Mouse (Mus musculus) liver, adult 2 months (tissue): ENCODE measurements around the gene Atrnl1. TPM values are rescaled to one million over a fixed set of nuclear protein-coding genes. Genes with fewer than 3 reads are reported as not detected.

Experiments
- DNase-seq: peaks from one replicate; pipeline ENCODE4 v3.0.0-alpha.2; 2011; ENCODE audit warnings: low read depth, low spot score; ENCODE audit errors: extremely low read depth
- H3K27ac ChIP-seq: fragments of 200-500 bp; replicated peaks from 2 replicates; pipeline ENCODE4 v1.5.1; 2012; ENCODE audit warnings: low read depth, mild to moderate bottlenecking, control low read depth, inconsistent platforms, low read length; ENCODE audit not compliant: insufficient read depth
- H3K27me3 ChIP-seq: fragments of 200-500 bp; 2 replicates; pipeline ENCODE4 v1.6.1; 2012; ENCODE audit warnings: mild to moderate bottlenecking, moderate library complexity, low read length, inconsistent platforms; ENCODE audit not compliant: control insufficient read depth, insufficient read depth
- H3K36me3 ChIP-seq: fragments of 200-500 bp; 2 replicates; pipeline ENCODE4 v1.6.1; 2012; ENCODE audit warnings: low read length, inconsistent platforms; ENCODE audit not compliant: control insufficient read depth, insufficient read depth
- H3K4me1 ChIP-seq: fragments of 200-500 bp; 2 replicates; pipeline ENCODE4 v1.6.1; 2011; ENCODE audit warnings: low read length; ENCODE audit not compliant: control insufficient read depth, insufficient read depth
- H3K4me3 ChIP-seq: fragments of 200-500 bp; 2 replicates; pipeline ENCODE4 v1.5.1; 2011; ENCODE audit warnings: low read depth, mild to moderate bottlenecking, control low read depth, low read length, moderate library complexity; ENCODE audit not compliant: insufficient read depth
- H3K79me2 ChIP-seq: fragments of 200-500 bp; 2 replicates; pipeline ENCODE4 v1.6.1; 2012; ENCODE audit warnings: inconsistent platforms, mild to moderate bottlenecking, low read length, moderate library complexity; ENCODE audit not compliant: control insufficient read depth, insufficient read depth
- H3K9ac ChIP-seq: fragments of 200-500 bp; 2 replicates; pipeline ENCODE4 v1.6.1; 2012; ENCODE audit warnings: low read depth, mild to moderate bottlenecking, control low read depth, inconsistent platforms, low read length
- CTCF ChIP-seq: fragments of 200-500 bp; IDR thresholded peaks from 2 replicates; pipeline ENCODE4 v1.5.1; 2011; ENCODE audit warnings: low read depth, low read length, control low read depth
- POLR2A ChIP-seq: fragments of 200-500 bp; IDR thresholded peaks from 2 replicates; pipeline ENCODE4 v1.6.1; 2011; ENCODE audit warnings: low read length, control low read depth; ENCODE audit not compliant: insufficient read depth; ENCODE audit errors: extremely low read depth
- WGBS: fragments of 180-500 bp; shearing (Covaris S2); methylation state at CpG from one replicate; pipeline ENCODE4 v1.1.7; 2018; 5-methylcytosine and 5-hydroxymethylcytosine counted together
- polyA plus RNA-seq: library from polyadenylated mRNA; depleted of rRNA; stranded (reverse); fragments of >200 nt; gene quantifications from 2 replicates; pipeline ENCODE4 v1.2.3, GENCODE M21; 2012
- total RNA-seq: library from RNA; depleted of rRNA; stranded (reverse); fragments of >200 nt; gene quantifications from 2 replicates; pipeline ENCODE4 v1.2.3, GENCODE M21; 2014

The Atrnl1 gene
- total and polyA plus RNA-seq, 2 experiments, result 5.2 to 25.4 TPM

GRCm38 (mm10) chr19:57627251-57627650 lies 16.4 kb downstream of the Atrnl1 start:
- no peak overlapping the region for H3K9ac ChIP-seq
- WGBS, result 93% methylated on average over 8 of the region's 8 CpGs
- H3K27me3 ChIP-seq, result no peaks in the 10 kb centered on the region
- no peaks in the 10 kb centered on the region for H3K4me1 ChIP-seq
- DNase-seq, result no peak
- H3K4me3 ChIP-seq, result no peak overlapping the region
- no peak for TF ChIP-seq CTCF
- TF ChIP-seq POLR2A, result no peak
- H3K36me3 ChIP-seq, result no peaks in the 10 kb centered on the region
- no peak overlapping the region for H3K27ac ChIP-seq
- H3K79me2 ChIP-seq, result peaks cover 3% of the 10 kb centered on the region; the same call in 1 of the 2 replicates

GRCm38 (mm10) chr19:57642536-57642935 lies 31.7 kb downstream of the Atrnl1 start:
- Histone ChIP-seq H3K4me1 (no peaks in the 10 kb centered on the region), H3K79me2 (no peaks in the 10 kb centered on the region), H3K27ac (no peak overlapping the region), H3K4me3 (no peak overlapping the region), H3K27me3 (no peaks in the 10 kb centered on the region), H3K9ac (no peak overlapping the region; the same call in 1 of the 2 replicates), H3K36me3 (peaks cover 10% of the 10 kb centered on the region)
- TF ChIP-seq POLR2A (no peak), CTCF (no peak)
- DNase-seq, result no peak
- WGBS, result 97% methylated on average over 21 of the region's 21 CpGs

DNA sequence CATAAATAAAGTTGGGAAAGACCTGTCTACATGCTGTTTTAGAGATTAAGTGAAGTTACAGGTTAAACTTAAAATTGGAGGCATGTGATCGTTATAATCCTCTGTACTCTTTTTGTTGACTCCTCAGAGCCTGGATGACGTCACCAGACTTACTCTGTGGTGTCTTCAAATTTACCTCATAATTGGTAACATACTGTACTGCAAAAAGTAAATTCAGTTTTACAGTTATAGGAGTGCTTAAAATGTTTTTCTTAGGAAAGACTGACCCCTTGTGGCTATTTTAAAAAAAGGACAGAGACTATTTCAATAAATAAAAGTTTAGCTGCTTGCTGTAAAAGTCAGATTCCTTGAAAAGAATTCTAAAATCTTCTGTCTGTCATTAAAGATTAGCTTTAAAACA lies 32.1 kb downstream of the Atrnl1 start:
- Histone ChIP-seq H3K27ac (no peak overlapping the region), H3K36me3 (peaks cover 10% of the 10 kb centered on the region), H3K79me2 (no peaks in the 10 kb centered on the region), H3K4me3 (no peak overlapping the region), H3K27me3 (no peaks in the 10 kb centered on the region), H3K4me1 (no peaks in the 10 kb centered on the region), H3K9ac (no peak overlapping the region)
- peak; percentile 57 for DNase-seq
- 49% methylated on average over 2 of the region's 2 CpGs for WGBS
- peak; percentile 45 for TF ChIP-seq CTCF
- TF ChIP-seq POLR2A, result no peak

GRCm38 (mm10) chr19:57648202-57648943 lies 37.5 kb downstream of the Atrnl1 start:
- Histone ChIP-seq H3K4me1 (no peaks in the 10 kb centered on the region), H3K9ac (no peak overlapping the region), H3K27me3 (no peaks in the 10 kb centered on the region), H3K27ac (no peak overlapping the region), H3K36me3 (peaks cover under 1% of the 10 kb centered on the region; the same call in 1 of the 2 replicates), H3K79me2 (no peaks in the 10 kb centered on the region), H3K4me3 (no peak overlapping the region)
- TF ChIP-seq CTCF (no peak), POLR2A (no peak)
- DNase-seq, result no peak
- WGBS, result 95% methylated on average over 14 of the region's 14 CpGs

GRCm38 (mm10) chr19:57648944-57649271 lies 38.1 kb downstream of the Atrnl1 start:
- H3K4me3 ChIP-seq, result no peak overlapping the region
- H3K79me2 ChIP-seq, result no peaks in the 10 kb centered on the region
- no peak overlapping the region for H3K9ac ChIP-seq
- no peak for DNase-seq
- H3K36me3 ChIP-seq, result no peaks in the 10 kb centered on the region
- H3K4me1 ChIP-seq, result no peaks in the 10 kb centered on the region
- H3K27ac ChIP-seq, result no peak overlapping the region
- H3K27me3 ChIP-seq, result no peaks in the 10 kb centered on the region
- TF ChIP-seq CTCF (no peak), POLR2A (no peak)
- 97% methylated on average over 4 of the region's 4 CpGs for WGBS

GRCm38 (mm10) chr19:57655083-57655482 lies 44.2 kb downstream of the Atrnl1 start:
- Histone ChIP-seq H3K79me2 (no peaks in the 10 kb centered on the region), H3K36me3 (peaks cover 2% of the 10 kb centered on the region; the same call in 1 of the 2 replicates), H3K4me1 (no peaks in the 10 kb centered on the region), H3K9ac (no peak overlapping the region), H3K27ac (no peak overlapping the region), H3K27me3 (no peaks in the 10 kb centered on the region), H3K4me3 (no peak overlapping the region)
- TF ChIP-seq CTCF (peak; percentile 54), POLR2A (no peak)
- WGBS, result 75% methylated on average over 2 of the region's 2 CpGs
- DNase-seq, result peak; percentile 30
